Comparison of ENCODE assay signal across 32 mouse cellular contexts in genomic region chr12:24583653-24584052, GRCm38 (mm10). TPM values are rescaled to one million over a fixed set of nuclear protein-coding genes. Genes with fewer than 3 reads are reported as not detected.
DNase-seq lines count a peak whose midpoint lies in the region; ATAC-seq and TF ChIP-seq lines count a peak whose summit lies in the region.
"Had no signal": no experiment of that assay in that cellular context is flagged by ENCODE, and none has a peak within 500 bp of the region (broad histone marks: within the 10 kb centered on the region; RNA-seq: fewer than 3 reads in every experiment).

No protein-coding gene starts in this region.

- H3K9ac ChIP-seq in forebrain, embryonic 14.5 days (ENCODE audit: low read length): no peak overlapping the region
- no peak overlapping the region for H3K9ac ChIP-seq in forebrain, embryonic 12.5 days
- peak overlapping the region; percentile 27; the same call in 1 of the 2 replicates for H3K9ac ChIP-seq in heart, embryonic 14.5 days (ENCODE audit: low read length)
- no peak overlapping the region for H3K9ac ChIP-seq in heart, embryonic 11.5 days (ENCODE audit: low read depth, low read length)
- no peak overlapping the region for H3K9ac ChIP-seq in heart, embryonic 16.5 days (ENCODE audit: low read length)
- no peak overlapping the region for H3K9ac ChIP-seq in heart, postnatal 0 days (replicated peaks; ENCODE audit: low read depth, low read length)
- H3K9ac ChIP-seq: hindbrain, embryonic 12.5 days; intestine, embryonic 15.5 days; limb, embryonic 12.5 days; liver, embryonic 15.5 days; lung, embryonic 14.5 days; neural tube, embryonic 12.5 days had no signal

- peak; percentile 15 for DNase-seq in forebrain, embryonic 14.5 days (ENCODE audit: low spot score)
- DNase-seq in heart, postnatal 0 days (ENCODE audit: low spot score): no peak
- no peak for DNase-seq in kidney, adult 8-10 months
- DNase-seq: B cell, adult 2 months; cerebellum, adult 2 months; cerebellum, postnatal 36 days; gastrocnemius, adult 2 months; gastrocnemius, postnatal 36 days; kidney, adult 2 months; kidney, postnatal 4 days; lung, embryonic 14.5 days; lung, postnatal 14 days; right cerebral cortex, postnatal 4 days; thymus, adult 18-20 months; thymus, postnatal 25 days had no signal

- TF ChIP-seq CTCF in heart, postnatal 0 days (IDR thresholded peaks at IDR 0.05; ENCODE audit: low read depth): no peak

- no peak for TF ChIP-seq EP300 in heart, postnatal 0 days (IDR thresholded peaks at IDR 0.05; ENCODE audit: low read depth)

- H3K4me2 ChIP-seq in forebrain, embryonic 14.5 days (ENCODE audit: low read length): no peak overlapping the region
- H3K4me2 ChIP-seq in forebrain, embryonic 12.5 days: no peak overlapping the region
- H3K4me2 ChIP-seq in heart, embryonic 14.5 days (ENCODE audit: low read length): no peak overlapping the region
- no peak overlapping the region for H3K4me2 ChIP-seq in heart, embryonic 11.5 days
- no peak overlapping the region for H3K4me2 ChIP-seq in heart, embryonic 16.5 days (ENCODE audit: low read depth, low read length)
- H3K4me2 ChIP-seq in heart, postnatal 0 days (ENCODE audit: low read depth, low read length): no peak overlapping the region
- H3K4me2 ChIP-seq: hindbrain, embryonic 12.5 days; intestine, embryonic 15.5 days; limb, embryonic 12.5 days; liver, embryonic 15.5 days; lung, embryonic 14.5 days; neural tube, embryonic 12.5 days had no signal

- ATAC-seq in forebrain, embryonic 14.5 days: no peak
- ATAC-seq in forebrain, embryonic 12.5 days (ENCODE audit: low FRiP score): no peak
- peak; percentile 67; the same call in 1 of the 2 replicates for ATAC-seq in heart, embryonic 14.5 days (ENCODE audit: insufficient number of reproducible peaks, insufficient read depth, low FRiP score, low read depth)
- ATAC-seq in heart, embryonic 11.5 days (replicated peaks; ENCODE audit: insufficient number of reproducible peaks, low FRiP score, low TSS enrichment): no peak
- peak; percentile 62 for ATAC-seq in heart, embryonic 16.5 days (replicated peaks; ENCODE audit: extremely low read depth, insufficient read depth, low FRiP score)
- peak; percentile 58 for ATAC-seq in heart, postnatal 0 days (ENCODE audit: insufficient read depth, low read depth)
- ATAC-seq: forebrain, embryonic 16.5 days; hindbrain, postnatal 0 days; intestine, embryonic 15.5 days; midbrain, embryonic 16.5 days had no signal

- H3K4me1 ChIP-seq in forebrain, embryonic 14.5 days (ENCODE audit: control insufficient read depth, insufficient read depth, low read length): no peaks in the 10 kb centered on the region
- H3K4me1 ChIP-seq in forebrain, embryonic 12.5 days: no peaks in the 10 kb centered on the region
- H3K4me1 ChIP-seq in heart, embryonic 14.5 days (ENCODE audit: control insufficient read depth in 2 of 2, insufficient read depth in 2 of 2, low read length in 2 of 2): peaks cover 7 to 20% of the 10 kb centered on the region in 2 experiments
- peaks cover 14% of the 10 kb centered on the region for H3K4me1 ChIP-seq in heart, embryonic 11.5 days (ENCODE audit: control insufficient read depth, insufficient read depth, low read length)
- peaks cover 12% of the 10 kb centered on the region for H3K4me1 ChIP-seq in heart, embryonic 16.5 days (ENCODE audit: control insufficient read depth, insufficient read depth, low read length)
- no peaks in the 10 kb centered on the region; the same call in 1 of the 2 replicates for H3K4me1 ChIP-seq in heart, postnatal 0 days (ENCODE audit: control insufficient read depth, insufficient read depth)
- H3K4me1 ChIP-seq: intestine, embryonic 15.5 days; limb, embryonic 12.5 days; neural tube, embryonic 12.5 days had no signal

- H3K9me3 ChIP-seq in forebrain, embryonic 14.5 days (replicated peaks; ENCODE audit: control insufficient read depth, low read length): no peaks in the 10 kb centered on the region
- no peaks in the 10 kb centered on the region for H3K9me3 ChIP-seq in forebrain, embryonic 12.5 days
- H3K9me3 ChIP-seq in heart, embryonic 14.5 days (ENCODE audit: control insufficient read depth, low read length): no peaks in the 10 kb centered on the region
- no peaks in the 10 kb centered on the region for H3K9me3 ChIP-seq in heart, embryonic 11.5 days (replicated peaks; ENCODE audit: control insufficient read depth, low read length)
- H3K9me3 ChIP-seq in heart, embryonic 16.5 days (replicated peaks; ENCODE audit: control insufficient read depth, low read length): no peaks in the 10 kb centered on the region
- no peaks in the 10 kb centered on the region for H3K9me3 ChIP-seq in heart, postnatal 0 days (replicated peaks; ENCODE audit: control insufficient read depth, low read length)
- H3K9me3 ChIP-seq: hindbrain, embryonic 12.5 days; intestine, embryonic 15.5 days; limb, embryonic 12.5 days; liver, embryonic 15.5 days; midbrain, embryonic 10.5 days; neural tube, embryonic 12.5 days had no signal

- H3K36me3 ChIP-seq in forebrain, embryonic 14.5 days (ENCODE audit: control insufficient read depth, insufficient read depth, low read length): no peaks in the 10 kb centered on the region
- no peaks in the 10 kb centered on the region for H3K36me3 ChIP-seq in forebrain, embryonic 12.5 days (replicated peaks)
- peaks cover 34% of the 10 kb centered on the region for H3K36me3 ChIP-seq in heart, embryonic 14.5 days (ENCODE audit: control insufficient read depth, insufficient read depth, low read length)
- peaks cover 6% of the 10 kb centered on the region; the same call in 1 of the 2 replicates for H3K36me3 ChIP-seq in heart, embryonic 11.5 days (ENCODE audit: control insufficient read depth, insufficient read depth, low read length)
- H3K36me3 ChIP-seq in heart, embryonic 16.5 days (ENCODE audit: control insufficient read depth, insufficient read depth): no peaks in the 10 kb centered on the region
- H3K36me3 ChIP-seq in heart, postnatal 0 days (replicated peaks; ENCODE audit: control insufficient read depth, insufficient read depth, low read length): no peaks in the 10 kb centered on the region
- H3K36me3 ChIP-seq: hindbrain, embryonic 12.5 days; intestine, embryonic 15.5 days; liver, embryonic 15.5 days; midbrain, embryonic 10.5 days; neural tube, embryonic 12.5 days had no signal

- 79% methylated on average over 3 of the region's 3 CpGs for WGBS in forebrain, embryonic 14.5 days
- WGBS in forebrain, embryonic 12.5 days: 92% methylated on average over 3 of the region's 3 CpGs
- WGBS in heart, embryonic 14.5 days: 35% methylated on average over 3 of the region's 3 CpGs
- 70% methylated on average over 3 of the region's 3 CpGs for WGBS in heart, embryonic 11.5 days (ENCODE audit: insufficient replicate concordance)
- WGBS in heart, embryonic 16.5 days: 39% methylated on average over 3 of the region's 3 CpGs
- WGBS in heart, postnatal 0 days: 27% methylated on average over 3 of the region's 3 CpGs

- H3K27me3 ChIP-seq in forebrain, embryonic 14.5 days (replicated peaks; ENCODE audit: control insufficient read depth, insufficient read depth, low read length): no peaks in the 10 kb centered on the region
- no peaks in the 10 kb centered on the region for H3K27me3 ChIP-seq in forebrain, embryonic 12.5 days
- H3K27me3 ChIP-seq in heart, embryonic 14.5 days (ENCODE audit: control insufficient read depth, insufficient read depth, low read length): no peaks in the 10 kb centered on the region
- H3K27me3 ChIP-seq in heart, embryonic 11.5 days (ENCODE audit: control insufficient read depth, insufficient read depth, low read length): no peaks in the 10 kb centered on the region
- no peaks in the 10 kb centered on the region for H3K27me3 ChIP-seq in heart, embryonic 16.5 days (ENCODE audit: control insufficient read depth, insufficient read depth, low read length)
- H3K27me3 ChIP-seq in heart, postnatal 0 days (ENCODE audit: control insufficient read depth, insufficient read depth, low read length): no peaks in the 10 kb centered on the region
- H3K27me3 ChIP-seq: hindbrain, embryonic 12.5 days; intestine, embryonic 15.5 days; limb, embryonic 12.5 days; liver, embryonic 15.5 days; neural tube, embryonic 12.5 days had no signal

- H3K4me3 ChIP-seq in forebrain, embryonic 14.5 days (ENCODE audit: low read depth, low read length): no peak overlapping the region
- H3K4me3 ChIP-seq in forebrain, embryonic 12.5 days (replicated peaks): no peak overlapping the region
- no peak overlapping the region for H3K4me3 ChIP-seq in heart, embryonic 14.5 days (ENCODE audit: control insufficient read depth in 1 of 2, insufficient read depth in 1 of 2, low read depth in 1 of 2, low read length in 2 of 2)
- no peak overlapping the region for H3K4me3 ChIP-seq in heart, embryonic 11.5 days (ENCODE audit: low read depth, low read length)
- H3K4me3 ChIP-seq in heart, embryonic 16.5 days (ENCODE audit: low read length): no peak overlapping the region
- H3K4me3 ChIP-seq in heart, postnatal 0 days (ENCODE audit: low read depth, low read length): no peak overlapping the region
- H3K4me3 ChIP-seq: gastrocnemius, adult 2 months; hindbrain, embryonic 12.5 days; intestine, embryonic 15.5 days; left cerebral cortex, adult 2 months; limb, embryonic 12.5 days; liver, embryonic 15.5 days; midbrain, embryonic 10.5 days; myocyte; neural tube, embryonic 12.5 days had no signal

- no peak overlapping the region for H3K27ac ChIP-seq in forebrain, embryonic 14.5 days (ENCODE audit: low read depth, low read length)
- no peak overlapping the region for H3K27ac ChIP-seq in forebrain, embryonic 12.5 days
- peak overlapping the region; percentile 13 to 69; a peak in 3 of 4 replicates for H3K27ac ChIP-seq in heart, embryonic 14.5 days (replicated peaks in 1 of 2; ENCODE audit: control insufficient read depth in 1 of 2, insufficient read depth in 1 of 2, low read depth in 2 of 2, low read length in 2 of 2)
- H3K27ac ChIP-seq in heart, embryonic 11.5 days (ENCODE audit: low read depth, low read length): no peak overlapping the region
- H3K27ac ChIP-seq in heart, embryonic 16.5 days (ENCODE audit: low read length): peak overlapping the region; percentile 55
- H3K27ac ChIP-seq in heart, postnatal 0 days (ENCODE audit: low read depth): no peak overlapping the region
- H3K27ac ChIP-seq: gastrocnemius, adult 2 months; hindbrain, embryonic 12.5 days; hindbrain, postnatal 0 days; intestine, embryonic 15.5 days; kidney, postnatal 0 days; left cerebral cortex, adult 2 months; limb, embryonic 12.5 days; liver, embryonic 15.5 days; midbrain, embryonic 10.5 days; neural tube, embryonic 12.5 days; stomach, postnatal 0 days had no signal

RNA-seq across cellular contexts. Expression of gene Grhl1, which starts 11.6 kb away (rescaled TPM):
- 0.72 and 0.79 TPM in 2 replicates for polyA plus RNA-seq in forebrain, embryonic 14.5 days (2014; fragmentation: Nextera tagmentation; extraction: Ambion mirVana)
- polyA plus RNA-seq in forebrain, embryonic 12.5 days (2016; fragmentation: Nextera tagmentation; extraction: Ambion mirVana): 0.52 and 1.0 TPM in 2 replicates
- 2.2 and 2.4 TPM in 2 replicates for polyA plus RNA-seq in heart, embryonic 14.5 days (2014; fragmentation: Nextera tagmentation; extraction: Ambion mirVana)
- polyA plus RNA-seq in heart, embryonic 11.5 days (2014; fragmentation: Nextera tagmentation; extraction: Ambion mirVana): 3.3 and 4.9 TPM in 2 replicates
- polyA plus RNA-seq in heart, embryonic 16.5 days (2015; fragmentation: Nextera tagmentation; extraction: Ambion mirVana): 1.6 and 2.0 TPM in 2 replicates
- 0.73 and 0.88 TPM in 2 replicates for total RNA-seq in heart, postnatal 0 days (2014; rRNA removed; ENCODE audit: low replicate concordance)
- polyA plus RNA-seq in heart, postnatal 0 days (2015; fragmentation: Nextera tagmentation; extraction: Ambion mirVana): 0.40 and 0.55 TPM in 2 replicates

Comparison
In these comparisons a context has a peak if more than half of its experiments do, and no peak if none do; other contexts are left out.
1. ATAC-seq: peak in heart, embryonic 14.5 days (single experiment), heart, embryonic 16.5 days (single experiment) and heart, postnatal 0 days (single experiment); none in forebrain, embryonic 14.5 days (single experiment), forebrain, embryonic 12.5 days (single experiment) and heart, embryonic 11.5 days (single experiment).
2. H3K27ac ChIP-seq: peak in heart, embryonic 14.5 days (2 of 2) and heart, embryonic 16.5 days (single experiment); none in forebrain, embryonic 14.5 days (single experiment), forebrain, embryonic 12.5 days (single experiment), heart, embryonic 11.5 days (single experiment) and heart, postnatal 0 days (single experiment).